Mouse (Mus musculus): ENCODE data around the gene Miga1. TPM values are rescaled to one million over a fixed set of nuclear protein-coding genes. Genes with fewer than 3 reads are reported as not detected.
"Not testable (repeated sequence)": the region's sequence is repeated elsewhere in the genome, so short reads cannot be mapped to it uniquely, and the experiment has no call there.

The Miga1 gene
- polyA plus RNA-seq, 1 experiment from 2014 or later, result 18.4 TPM

- H3K27ac ChIP-seq, result peak overlapping the region; percentile 94; the same call in 1 of the 2 replicates
- H3K4me3 ChIP-seq, result peak overlapping the region; percentile 85
- H3K9me3 ChIP-seq, result no peaks in the 10 kb centered on the region
- 29% methylated on average over 3 of the region's 3 CpGs for WGBS
- no peak for DNase-seq (ENCODE audit: low spot score)
- peaks cover 33% of the 10 kb centered on the region for H3K4me1 ChIP-seq
- no peaks in the 10 kb centered on the region for H3K27me3 ChIP-seq (ENCODE audit: insufficient read depth, poor library complexity, severe bottlenecking)
- H3K36me3 ChIP-seq, result 0 out of 2 replicates have a peak, but pooled peaks cover 2% of the 10 kb centered on the region
These were observed 7.0 kb upstream of the Miga1 start for GRCm38 (mm10) chr3:152347227-152347626.

GRCm38 (mm10) chr3:152346633-152347141 is 6.5 kb upstream of the Miga1 start:
- H3K4me1 ChIP-seq, result peaks cover 34% of the 10 kb centered on the region
- H3K36me3 ChIP-seq, result no peaks in the 10 kb centered on the region
- H3K27ac ChIP-seq, result peak overlapping the region; percentile 94
- H3K27me3 ChIP-seq (ENCODE audit: insufficient read depth, poor library complexity, severe bottlenecking), result no peaks in the 10 kb centered on the region
- no peak for DNase-seq (ENCODE audit: low spot score)
- WGBS, result under 1% methylated on average over 54 of the region's 54 CpGs
- no peaks in the 10 kb centered on the region for H3K9me3 ChIP-seq
- peak overlapping the region; percentile 85 for H3K4me3 ChIP-seq

GRCm38 (mm10) chr3:152345732-152346632 is 5.8 kb upstream of the Miga1 start, which contains the start of gene Usp33:
Gene Usp33, plus strand, starts transcription at chr3:152346478.
- H3K27ac ChIP-seq, result peak within 1 kb of the TSS; percentile 94
- WGBS, result 7% methylated on average over 44 of the region's 44 CpGs

GRCm38 (mm10) chr3:152342961-152343517 is 2.8 kb upstream of the Miga1 start:
- WGBS, result 86% methylated on average over 15 of the region's 15 CpGs
- DNase-seq (ENCODE audit: low spot score), result no peak

More at GRCm38 (mm10) chr3:152345732-152346632, 5.8 kb upstream of the Miga1 start, which contains the start of gene Usp33:
- DNase-seq (ENCODE audit: low spot score), result peak; percentile 94
- peaks cover 28% of the 10 kb centered on the region for H3K4me1 ChIP-seq
- no peaks in the 10 kb centered on the region for H3K36me3 ChIP-seq
- H3K9me3 ChIP-seq, result no peaks in the 10 kb centered on the region
- H3K4me3 ChIP-seq, result peak within 1 kb of the TSS; percentile 85
- H3K27me3 ChIP-seq (ENCODE audit: insufficient read depth, poor library complexity, severe bottlenecking), result no peaks in the 10 kb centered on the region

GRCm38 (mm10) chr3:152336085-152336484 is 4.1 kb downstream of the Miga1 start:
- Histone ChIP-seq H3K27ac (no peak overlapping the region), H3K36me3 (peaks cover 48% of the 10 kb centered on the region), H3K4me1 (peaks cover 15% of the 10 kb centered on the region), H3K27me3 (ENCODE audit: insufficient read depth, poor library complexity, severe bottlenecking) (no peaks in the 10 kb centered on the region), H3K4me3 (no peak overlapping the region), H3K9me3 (no peaks in the 10 kb centered on the region)
- WGBS, result 70% methylated on average over 8 of the region's 8 CpGs
- peak; percentile 68 for DNase-seq (ENCODE audit: low spot score)

More at GRCm38 (mm10) chr3:152342961-152343517, 2.8 kb upstream of the Miga1 start:
- Histone ChIP-seq H3K27ac (no peak overlapping the region), H3K36me3 (peaks cover 3% of the 10 kb centered on the region; the same call in 1 of the 2 replicates), H3K9me3 (no peaks in the 10 kb centered on the region), H3K27me3 (ENCODE audit: insufficient read depth, poor library complexity, severe bottlenecking) (no peaks in the 10 kb centered on the region), H3K4me1 (peaks cover 28% of the 10 kb centered on the region), H3K4me3 (no peak overlapping the region)

GRCm38 (mm10) chr3:152333641-152334040 is 6.6 kb downstream of the Miga1 start:
- WGBS, result 93% methylated on average over 10 of the region's 10 CpGs
- Histone ChIP-seq H3K4me1 (no peaks in the 10 kb centered on the region), H3K4me3 (no peak overlapping the region), H3K27me3 (ENCODE audit: insufficient read depth, poor library complexity, severe bottlenecking) (no peaks in the 10 kb centered on the region), H3K36me3 (peaks cover 46% of the 10 kb centered on the region), H3K27ac (no peak overlapping the region), H3K9me3 (no peaks in the 10 kb centered on the region)
- DNase-seq (ENCODE audit: low spot score), result no peak

GRCm38 (mm10) chr3:152332545-152333300 is 7.5 kb downstream of the Miga1 start:
- DNase-seq (ENCODE audit: low spot score), result no peak
- Histone ChIP-seq H3K4me3 (no peak overlapping the region), H3K9me3 (no peaks in the 10 kb centered on the region), H3K27ac (no peak overlapping the region), H3K27me3 (ENCODE audit: insufficient read depth, poor library complexity, severe bottlenecking) (no peaks in the 10 kb centered on the region), H3K36me3 (peaks cover 43% of the 10 kb centered on the region), H3K4me1 (no peaks in the 10 kb centered on the region)
- 92% methylated on average over 15 of the region's 15 CpGs for WGBS

GRCm38 (mm10) chr3:152332104-152332503 is 8.1 kb downstream of the Miga1 start:
- whole genome bisulfite sequencing, result 91% methylated on average over 6 of the region's 6 CpGs
- Histone ChIP-seq H3K36me3 (peaks cover 37% of the 10 kb centered on the region), H3K4me1 (no peaks in the 10 kb centered on the region), H3K27me3 (ENCODE audit: insufficient read depth, poor library complexity, severe bottlenecking) (no peaks in the 10 kb centered on the region), H3K9me3 (no peaks in the 10 kb centered on the region), H3K27ac (no peak overlapping the region), H3K4me3 (no peak overlapping the region)
- no peak for DNase-seq (ENCODE audit: low spot score)

- Histone ChIP-seq H3K9me3 (no peaks in the 10 kb centered on the region), H3K36me3 (peaks cover 27% of the 10 kb centered on the region), H3K4me3 (no peak overlapping the region), H3K27ac (no peak overlapping the region), H3K4me1 (no peaks in the 10 kb centered on the region), H3K27me3 (ENCODE audit: insufficient read depth, poor library complexity, severe bottlenecking) (no peaks in the 10 kb centered on the region)
- WGBS, result 92% methylated on average over 8 of the region's 8 CpGs
- DNase-seq (ENCODE audit: low spot score), result no peak
These were observed 18.3 kb downstream of the Miga1 start for GRCm38 (mm10) chr3:152321765-152322547.

- Histone ChIP-seq H3K4me3 (no peak overlapping the region), H3K9me3 (no peaks in the 10 kb centered on the region), H3K27me3 (ENCODE audit: insufficient read depth, poor library complexity, severe bottlenecking) (no peaks in the 10 kb centered on the region), H3K27ac (no peak overlapping the region), H3K36me3 (peaks cover 27% of the 10 kb centered on the region), H3K4me1 (no peaks in the 10 kb centered on the region)
- DNase-seq (ENCODE audit: low spot score), result no peak
- WGBS, result 86% methylated on average over 10 of the region's 10 CpGs
These were observed 19.1 kb downstream of the Miga1 start for GRCm38 (mm10) chr3:152320972-152321645.

GRCm38 (mm10) chr3:152316447-152317173 is 23.6 kb downstream of the Miga1 start:
- H3K9me3 ChIP-seq; H3K27ac ChIP-seq; H3K4me3 ChIP-seq; DNase-seq (ENCODE audit: low spot score); H3K27me3 ChIP-seq (ENCODE audit: insufficient read depth, poor library complexity, severe bottlenecking): not testable (repeated sequence)
- H3K36me3 ChIP-seq, result peaks cover 25% of the 10 kb centered on the region
- 71% methylated on average over 9 of the region's 9 CpGs for WGBS
- peaks cover 18% of the 10 kb centered on the region; the same call in 1 of the 2 replicates for H3K4me1 ChIP-seq
